Mouse (Mus musculus): Measurements from ENCODE around the gene Tecr.

GRCm38 (mm10) chr8:83623549-83623948 is 15.8 kb upstream of the Tecr start:
- TF ChIP-seq CTCF (IDR thresholded peaks at IDR 0.05; ENCODE audit: low read depth, low read length) (no peak), POLR2A (IDR thresholded peaks at IDR 0.05; ENCODE audit: insufficient read depth, low read length) (no peak)

All from ES-Bruce4 (cell line).